Mouse (Mus musculus) forelimb bud, embryonic 11.5 days (tissue): Measurements from ENCODE around the gene Olfr6.
"Not testable (repeated sequence)": the region's sequence is repeated elsewhere in the genome, so short reads cannot be mapped to it uniquely, and the experiment has no call there.

Source experiments
- DNase-seq: peaks from one replicate; pipeline ENCODE4 v3.0.0-alpha.2; 2012; ENCODE audit warnings: low read depth, low spot score

Olfr6 gene

GRCm38 (mm10) chr7:106963837-106964236 is at the start of gene Olfr6:
Gene Olfr6, minus strand, starts transcription at chr7:106963937.
- DNase-seq, result no peak

GRCm38 (mm10) chr7:107005972-107006371 is 42.2 kb upstream of the Olfr6 start, which contains the start of gene Olfr2:
Gene Olfr2, minus strand, starts transcription at chr7:107006072.
- no peak for DNase-seq

- no peak for DNase-seq
Measured at GRCm38 (mm10) chr7:107004169-107004568, 40.4 kb upstream of the Olfr6 start.

GRCm38 (mm10) chr7:107000798-107001197 is 37.1 kb upstream of the Olfr6 start:
- DNase-seq, result no peak

- DNase-seq, result no peak
Measured at GRCm38 (mm10) chr7:106985236-106985635, 21.5 kb upstream of the Olfr6 start.

- DNase-seq, result no peak
Measured at GRCm38 (mm10) chr7:106975353-106975752, 11.6 kb upstream of the Olfr6 start, which contains the start of gene Olfr711. Gene Olfr711, minus strand, starts transcription at chr7:106975453.

- not testable (repeated sequence) for DNase-seq
Measured at GRCm38 (mm10) chr7:106967503-106967902, 3.8 kb upstream of the Olfr6 start.

GRCm38 (mm10) chr7:106948212-106948611 is 15.5 kb downstream of the Olfr6 start, which contains the start of gene Olfr710:
Gene Olfr710, minus strand, starts transcription at chr7:106948312.
- DNase-seq, result no peak

- DNase-seq, result no peak
Measured at GRCm38 (mm10) chr7:106932119-106932518, 31.6 kb downstream of the Olfr6 start, which contains the start of gene Olfr709-ps1. Gene Olfr709-ps1, minus strand, starts transcription at chr7:106932219.

GRCm38 (mm10) chr7:106920961-106921360 is 42.8 kb downstream of the Olfr6 start:
- not testable (repeated sequence) for DNase-seq

GRCm38 (mm10) chr7:106907676-106908075 is 56.1 kb downstream of the Olfr6 start, which contains the start of gene Olfr1532-ps1:
Gene Olfr1532-ps1, plus strand, starts transcription at chr7:106908001.
- DNase-seq, result no peak
